Mouse (Mus musculus): ENCODE results near the gene Ptprr. TPM values are rescaled to one million over a fixed set of nuclear protein-coding genes. Genes with fewer than 3 reads are reported as not detected.
A peak's percentile ranks its signal among the peaks of the same experiment; 100 is the strongest.

Gene Ptprr
- 0.47 and 0.50 TPM in 2 replicates for polyA plus RNA-seq (2015; fragmentation: Nextera tagmentation; extraction: Ambion mirVana)

- under 1% methylated on average over 19 of the region's 19 CpGs for WGBS
- H3K4me1 ChIP-seq: peaks cover 14% of the 10 kb centered on the region
- no peaks in the 10 kb centered on the region for H3K36me3 ChIP-seq
- H3K9me3 ChIP-seq: no peaks in the 10 kb centered on the region
- H3K27me3 ChIP-seq (replicated peaks): peaks cover 14% of the 10 kb centered on the region; the same call in 1 of the 2 replicates
- H3K9ac ChIP-seq: 0 out of 2 replicates have a peak within 1 kb of the TSS, but pooled peaks have one; percentile 29
- H3K27ac ChIP-seq (replicated peaks): no peak within 1 kb of the TSS
- peak within 1 kb of the TSS; percentile 40 for H3K4me3 ChIP-seq
- peak within 1 kb of the TSS; percentile 75 for H3K4me2 ChIP-seq
- 0 out of 2 replicates have a peak, but pooled peaks have one; percentile 46 for ATAC-seq (ENCODE audit: extremely low read depth, insufficient number of reproducible peaks, low FRiP score, low TSS enrichment)
Measured at GRCm38 (mm10) chr10:116017845-116018479, at the start of gene Ptprr. Gene Ptprr, plus strand, starts transcription at chr10:116018213.

- no peak overlapping the region for H3K4me2 ChIP-seq
- H3K27ac ChIP-seq (replicated peaks): no peak overlapping the region
- no peaks in the 10 kb centered on the region for H3K36me3 ChIP-seq
- ATAC-seq (ENCODE audit: extremely low read depth, insufficient number of reproducible peaks, low FRiP score, low TSS enrichment): no peak
- H3K4me3 ChIP-seq: no peak overlapping the region
- WGBS: 76% methylated on average over 7 of the region's 7 CpGs
- no peak overlapping the region for H3K9ac ChIP-seq
- H3K4me1 ChIP-seq: no peaks in the 10 kb centered on the region
- no peaks in the 10 kb centered on the region for H3K9me3 ChIP-seq
- no peaks in the 10 kb centered on the region for H3K27me3 ChIP-seq (replicated peaks)
Measured at GRCm38 (mm10) chr10:115976345-115976744, 41.7 kb upstream of the Ptprr start.

GRCm38 (mm10) chr10:115978992-115979391, 39.0 kb upstream of the Ptprr start:
- Histone ChIP-seq H3K4me3 (no peak overlapping the region), H3K4me2 (no peak overlapping the region), H3K9me3 (no peaks in the 10 kb centered on the region), H3K27me3 (replicated peaks) (no peaks in the 10 kb centered on the region), H3K27ac (replicated peaks) (no peak overlapping the region), H3K36me3 (no peaks in the 10 kb centered on the region), H3K4me1 (no peaks in the 10 kb centered on the region), H3K9ac (no peak overlapping the region)
- WGBS: 42% methylated on average over 7 of the region's 7 CpGs
- ATAC-seq (ENCODE audit: extremely low read depth, insufficient number of reproducible peaks, low FRiP score, low TSS enrichment): no peak

- H3K9me3 ChIP-seq: no peaks in the 10 kb centered on the region
- ATAC-seq (ENCODE audit: extremely low read depth, insufficient number of reproducible peaks, low FRiP score, low TSS enrichment): no peak
- no peak overlapping the region for H3K4me3 ChIP-seq
- WGBS: 70% methylated on average over 2 of the region's 2 CpGs
- no peaks in the 10 kb centered on the region for H3K27me3 ChIP-seq (replicated peaks)
- H3K9ac ChIP-seq: no peak overlapping the region
- H3K4me1 ChIP-seq: no peaks in the 10 kb centered on the region
- no peak overlapping the region for H3K4me2 ChIP-seq
- H3K36me3 ChIP-seq: no peaks in the 10 kb centered on the region
- H3K27ac ChIP-seq (replicated peaks): no peak overlapping the region
Measured at GRCm38 (mm10) chr10:115980018-115980417, 38.0 kb upstream of the Ptprr start.

- ATAC-seq (ENCODE audit: extremely low read depth, insufficient number of reproducible peaks, low FRiP score, low TSS enrichment): no peak
- Histone ChIP-seq H3K4me1 (no peaks in the 10 kb centered on the region), H3K36me3 (no peaks in the 10 kb centered on the region), H3K27me3 (replicated peaks) (no peaks in the 10 kb centered on the region), H3K27ac (replicated peaks) (no peak overlapping the region), H3K9me3 (no peaks in the 10 kb centered on the region), H3K4me2 (no peak overlapping the region), H3K9ac (no peak overlapping the region), H3K4me3 (no peak overlapping the region)
- WGBS: 57% methylated on average over 6 of the region's 6 CpGs
Measured at GRCm38 (mm10) chr10:115984308-115984707, 33.7 kb upstream of the Ptprr start.

GRCm38 (mm10) chr10:116001838-116002237, 16.2 kb upstream of the Ptprr start:
- ATAC-seq (ENCODE audit: extremely low read depth, insufficient number of reproducible peaks, low FRiP score, low TSS enrichment): no peak
- H3K27ac ChIP-seq (replicated peaks): no peak overlapping the region
- H3K4me3 ChIP-seq: no peak overlapping the region
- no peaks in the 10 kb centered on the region for H3K9me3 ChIP-seq
- no peak overlapping the region for H3K9ac ChIP-seq
- 70% methylated on average over 8 of the region's 8 CpGs for WGBS
- H3K4me1 ChIP-seq: no peaks in the 10 kb centered on the region
- no peaks in the 10 kb centered on the region for H3K36me3 ChIP-seq
- H3K27me3 ChIP-seq (replicated peaks): no peaks in the 10 kb centered on the region
- no peak overlapping the region for H3K4me2 ChIP-seq

- ATAC-seq (ENCODE audit: extremely low read depth, insufficient number of reproducible peaks, low FRiP score, low TSS enrichment): no peak
Measured at GRCm38 (mm10) chr10:116006675-116007074, 11.3 kb upstream of the Ptprr start.

GRCm38 (mm10) chr10:116018480-116018891, 473 bp downstream of the Ptprr start:
- H3K9ac ChIP-seq: no peak overlapping the region
- peak overlapping the region; percentile 75 for H3K4me2 ChIP-seq
- no peaks in the 10 kb centered on the region for H3K36me3 ChIP-seq
- WGBS: 4% methylated on average over 17 of the region's 17 CpGs
- H3K9me3 ChIP-seq: no peaks in the 10 kb centered on the region
- H3K4me3 ChIP-seq: peak overlapping the region; percentile 40
- no peak overlapping the region for H3K27ac ChIP-seq (replicated peaks)
- peaks cover 14% of the 10 kb centered on the region; the same call in 1 of the 2 replicates for H3K27me3 ChIP-seq (replicated peaks)
- peaks cover 14% of the 10 kb centered on the region for H3K4me1 ChIP-seq
- ATAC-seq (ENCODE audit: extremely low read depth, insufficient number of reproducible peaks, low FRiP score, low TSS enrichment): no peak

More at GRCm38 (mm10) chr10:116006675-116007074, 11.3 kb upstream of the Ptprr start:
- H3K4me1 ChIP-seq: no peaks in the 10 kb centered on the region
- H3K4me3 ChIP-seq: no peak overlapping the region
- WGBS: 46% methylated on average over 6 of the region's 6 CpGs
- no peak overlapping the region for H3K9ac ChIP-seq
- no peaks in the 10 kb centered on the region for H3K9me3 ChIP-seq
- no peak overlapping the region for H3K27ac ChIP-seq (replicated peaks)
- H3K27me3 ChIP-seq (replicated peaks): no peaks in the 10 kb centered on the region
- H3K36me3 ChIP-seq: no peaks in the 10 kb centered on the region
- no peak overlapping the region for H3K4me2 ChIP-seq

GRCm38 (mm10) chr10:116019086-116019860, 1.3 kb downstream of the Ptprr start:
- H3K9ac ChIP-seq: no peak overlapping the region
- H3K27me3 ChIP-seq (replicated peaks): peaks cover 14% of the 10 kb centered on the region; the same call in 1 of the 2 replicates
- H3K36me3 ChIP-seq: no peaks in the 10 kb centered on the region
- 11% methylated on average over 20 of the region's 20 CpGs for WGBS
- no peaks in the 10 kb centered on the region for H3K9me3 ChIP-seq
- H3K4me3 ChIP-seq: peak overlapping the region; percentile 15; the same call in 1 of the 2 replicates
- H3K27ac ChIP-seq (replicated peaks): no peak overlapping the region
- H3K4me1 ChIP-seq: peaks cover 14% of the 10 kb centered on the region
- no peak for ATAC-seq (ENCODE audit: extremely low read depth, insufficient number of reproducible peaks, low FRiP score, low TSS enrichment)
- H3K4me2 ChIP-seq: peak overlapping the region; percentile 75

GRCm38 (mm10) chr10:116021081-116021480, 3.1 kb downstream of the Ptprr start:
- Histone ChIP-seq H3K36me3 (no peaks in the 10 kb centered on the region), H3K9me3 (no peaks in the 10 kb centered on the region), H3K27me3 (replicated peaks) (peaks cover 14% of the 10 kb centered on the region; the same call in 1 of the 2 replicates), H3K4me3 (no peak overlapping the region), H3K4me2 (no peak overlapping the region), H3K9ac (no peak overlapping the region), H3K27ac (replicated peaks) (no peak overlapping the region), H3K4me1 (peaks cover 14% of the 10 kb centered on the region)
- ATAC-seq (ENCODE audit: extremely low read depth, insufficient number of reproducible peaks, low FRiP score, low TSS enrichment): no peak
- WGBS: 64% methylated on average over 3 of the region's 3 CpGs

- 72% methylated on average over 1 of the region's 1 CpGs for WGBS
- no peak for ATAC-seq (ENCODE audit: extremely low read depth, insufficient number of reproducible peaks, low FRiP score, low TSS enrichment)
- Histone ChIP-seq H3K4me1 (no peaks in the 10 kb centered on the region), H3K4me2 (no peak overlapping the region), H3K9me3 (peaks cover 11% of the 10 kb centered on the region; the same call in 1 of the 2 replicates), H3K27ac (replicated peaks) (no peak overlapping the region), H3K36me3 (no peaks in the 10 kb centered on the region), H3K9ac (no peak overlapping the region), H3K4me3 (no peak overlapping the region), H3K27me3 (replicated peaks) (no peaks in the 10 kb centered on the region)
Measured at GRCm38 (mm10) chr10:116038150-116038549, 20.1 kb downstream of the Ptprr start.

Data from heart, embryonic 13.5 days (tissue).